Mouse (Mus musculus) Patski (cell line): ENCODE data around the gene Col6a2. TPM values are rescaled to one million over a fixed set of nuclear protein-coding genes. Genes with fewer than 3 reads are reported as not detected.

Experiments used
- ATAC-seq: fragments of 100-300 bp; one replicate; pipeline ENCODE4 v1.8.0; 2021
- CTCF ChIA-PET: fragments of 350-600 bp; sonication (Branson Sonifier 250); formaldehyde crosslinking; loops from one replicate; lab custom pipeline; 2022; ENCODE audit warnings: inconsistent platforms; lab: Charles Lee
- POLR2A ChIA-PET: fragments of 350-600 bp; sonication (Branson Sonifier 250); formaldehyde crosslinking; loops from one replicate; lab custom pipeline; 2022; ENCODE audit warnings: antibody characterized with exemption, inconsistent platforms; lab: Charles Lee
- DNase-seq: peaks from one replicate; pipeline ENCODE4 v3.0.0-alpha.2; 2011; ENCODE audit warnings: low read depth, low spot score
- H3K27me3 ChIP-seq: fragments of 371-371 bp; one replicate; pipeline ENCODE4 v1.5.1; 2021
- CTCF ChIP-seq: fragments of 100-300 bp; IDR thresholded peaks from one replicate; pipeline ENCODE4 v1.5.1; 2021
- in situ Hi-C: fragments of 300-500 bp; cut with MboI; formaldehyde crosslinking; loops from 3 replicates; pipeline ENCODE4 v1.11.1; 2018; ENCODE audit warnings: low pct_unique_long_range_greater_than_20kb, mixed read lengths
- polyA plus RNA-seq: library from polyadenylated mRNA; unstranded; gene quantifications from one replicate; pipeline ENCODE4 v1.2.3, GENCODE M21; 2021

Gene Col6a2
- polyA plus RNA-seq, 1 experiment from 2014 or later: 6.2 TPM

GRCm38 (mm10) chr10:76554061-76554460 lies 69.4 kb downstream of the Col6a2 start:
- no peak for DNase-seq
- ATAC-seq: no peak
- POLR2A ChIA-PET: no interaction called here
- no peaks in the 10 kb centered on the region for H3K27me3 ChIP-seq
- in situ Hi-C loops: no loop called here
- CTCF ChIA-PET: interaction anchor here (1.5 kb wide), 1 partner anchor 16 kb away, joined by 3 read pairs; no protein-coding TSS in a partner anchor
- no peak for TF ChIP-seq CTCF

- POLR2A ChIA-PET: no interaction called here
- H3K27me3 ChIP-seq: no peaks in the 10 kb centered on the region
- TF ChIP-seq CTCF: no peak
- no peak for DNase-seq
- no peak for ATAC-seq
- CTCF ChIA-PET: no interaction called here
- in situ Hi-C loops: no loop called here
Measured at GRCm38 (mm10) chr10:76551556-76551955, 71.9 kb downstream of the Col6a2 start.

DNA sequence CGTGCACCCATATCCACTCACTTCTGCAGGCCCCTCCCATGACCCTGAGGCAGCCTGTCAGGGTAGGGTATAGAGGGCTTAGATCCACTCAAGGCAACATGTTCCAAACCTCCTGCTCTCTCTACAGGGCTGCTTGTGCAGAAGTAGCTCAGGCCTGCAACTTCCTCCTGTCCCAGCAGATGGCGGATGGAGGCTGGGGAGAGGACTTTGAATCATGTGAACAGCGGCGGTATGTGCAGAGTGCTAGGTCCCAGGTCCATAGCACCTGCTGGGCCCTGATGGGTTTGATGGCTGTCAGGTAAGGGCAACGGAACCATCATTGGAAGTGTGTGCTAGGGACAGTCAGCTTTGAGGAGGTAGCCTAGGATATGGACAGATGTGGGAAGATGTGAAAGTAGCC lies 73.0 kb downstream of the Col6a2 start:
- DNase-seq (no peak), ATAC-seq (no peak)
- in situ Hi-C loops: no loop called here
- no peak for TF ChIP-seq CTCF
- CTCF ChIA-PET: no interaction called here
- POLR2A ChIA-PET: interaction anchor here (0.6 kb wide), 1 partner anchor 41 kb away, joined by 3 read pairs; no protein-coding TSS in a partner anchor
- no peaks in the 10 kb centered on the region for H3K27me3 ChIP-seq

- in situ Hi-C loops: no loop called here
- ChIA-PET POLR2A (no interaction called here), CTCF (no interaction called here)
- H3K27me3 ChIP-seq: no peaks in the 10 kb centered on the region
- no peak for TF ChIP-seq CTCF
- ATAC-seq: no peak
- no peak for DNase-seq
Measured at GRCm38 (mm10) chr10:76548218-76548617, 75.2 kb downstream of the Col6a2 start.

GRCm38 (mm10) chr10:76546566-76546965 lies 76.9 kb downstream of the Col6a2 start:
- in situ Hi-C loops: no loop called here
- ChIA-PET POLR2A (interaction anchor here (0.9 kb wide), 1 partner anchor 45 kb away, joined by 3 read pairs; no protein-coding TSS in a partner anchor), CTCF (no interaction called here)
- ATAC-seq: no peak
- TF ChIP-seq CTCF: no peak
- H3K27me3 ChIP-seq: no peaks in the 10 kb centered on the region
- DNase-seq: no peak

Other genes starting within 250 kb of the Col6a2 start
- not detected for gene AC141477.1, start 183.2 kb downstream of the Col6a2 start, polyA plus RNA-seq
- gene Pcnt, start 180.8 kb downstream of the Col6a2 start, polyA plus RNA-seq: 20.1 TPM
- gene 2610028H24Rik, start 174.5 kb downstream of the Col6a2 start, polyA plus RNA-seq: not detected
- gene Mcm3ap, start 154.7 kb downstream of the Col6a2 start, polyA plus RNA-seq: 61.5 TPM
- 2.6 TPM for gene Ybey, start 154.5 kb downstream of the Col6a2 start, polyA plus RNA-seq
- 17.4 TPM for gene Lss, start 92.0 kb downstream of the Col6a2 start, polyA plus RNA-seq
- gene Spatc1l, start 61.4 kb downstream of the Col6a2 start, polyA plus RNA-seq: not detected
- gene Ftcd, start 48.0 kb downstream of the Col6a2 start, polyA plus RNA-seq: 0.17 TPM
- 34.8 TPM for gene Col6a1, start 102.5 kb upstream of the Col6a2 start, polyA plus RNA-seq